Mouse (Mus musculus): ENCODE results near the gene Cyth1. TPM values are rescaled to one million over a fixed set of nuclear protein-coding genes. Genes with fewer than 3 reads are reported as not detected.

The Cyth1 gene
- total RNA-seq, 2 experiments from 2014 or later = 28.4 to 32.2 TPM

DNA sequence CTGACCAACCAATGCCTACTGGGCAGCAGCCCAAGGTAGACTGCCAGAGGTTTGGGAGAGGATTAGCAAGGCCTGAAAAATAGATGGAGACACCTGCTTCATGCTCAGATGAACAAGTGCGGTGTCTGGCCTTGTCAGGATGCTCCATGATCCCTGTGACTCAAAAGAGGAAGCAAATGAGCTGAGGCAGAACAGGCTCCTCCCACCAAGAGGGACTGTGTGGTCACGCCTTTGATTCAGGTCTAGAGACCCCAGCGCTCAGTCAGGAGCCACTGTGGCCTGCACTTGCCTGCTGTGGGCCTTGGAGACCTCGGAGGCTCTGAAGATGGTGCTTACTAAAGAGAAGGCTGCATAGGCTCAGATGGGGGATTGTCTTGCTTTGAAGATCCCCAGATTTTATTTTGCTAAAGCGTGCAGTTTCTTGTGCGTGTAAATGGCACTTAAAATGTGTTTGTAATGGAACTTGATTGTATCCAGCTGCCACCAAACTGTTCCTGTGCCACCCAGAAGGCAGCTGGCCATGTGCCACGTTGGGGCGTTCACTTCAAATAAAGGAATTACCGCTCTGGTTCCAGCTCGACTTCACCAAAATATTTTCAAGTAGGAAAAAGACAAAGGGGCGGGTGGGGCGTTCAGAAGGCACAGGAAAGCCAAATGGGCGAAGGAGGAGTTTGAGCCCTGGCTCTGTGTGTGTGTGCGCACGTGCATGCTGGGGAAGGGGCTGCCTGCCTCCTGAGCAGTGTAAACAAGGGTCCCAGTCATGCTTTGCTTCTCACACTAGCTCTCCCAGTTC lies 6.0 kb upstream of the Cyth1 start:
- DNase-seq (ENCODE audit: low spot score in 2 of 2) = peak in 1 of 2 experiments; percentile 64

DNA sequence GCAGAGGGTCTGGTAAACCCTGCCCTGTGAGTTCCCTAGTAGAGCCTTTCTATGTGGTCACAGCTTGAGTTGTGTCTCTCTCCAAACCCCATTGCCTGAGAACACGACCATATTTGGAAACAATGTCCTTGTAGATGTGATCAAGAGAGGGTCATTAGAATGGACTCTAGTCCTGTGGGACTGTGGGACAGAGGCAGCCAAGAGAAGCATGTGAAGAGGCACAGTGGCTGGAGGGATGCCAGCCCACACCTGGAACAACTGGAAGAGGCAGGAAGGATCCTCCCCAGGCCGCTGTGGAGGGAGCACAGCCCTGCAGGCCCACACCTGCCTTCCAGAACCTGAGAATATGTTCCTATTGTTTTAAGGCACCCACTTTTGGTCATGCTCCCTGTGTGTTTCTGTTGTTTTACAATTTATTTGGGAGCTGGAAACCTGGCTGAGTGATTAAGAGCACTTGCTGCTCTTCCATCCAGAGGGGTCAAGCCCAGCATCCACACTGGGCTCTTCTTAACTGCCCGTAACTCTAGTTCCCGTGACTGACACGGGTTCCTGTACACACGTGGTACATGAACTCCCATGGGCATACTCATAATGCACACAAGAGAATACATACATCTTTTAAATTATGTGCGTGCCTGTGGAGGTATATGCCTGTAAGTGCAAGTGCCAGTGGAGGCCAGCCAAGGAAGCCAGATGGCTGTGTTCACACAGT lies 5.2 kb upstream of the Cyth1 start:
- DNase-seq (ENCODE audit: low spot score in 2 of 2) = no peak

DNA sequence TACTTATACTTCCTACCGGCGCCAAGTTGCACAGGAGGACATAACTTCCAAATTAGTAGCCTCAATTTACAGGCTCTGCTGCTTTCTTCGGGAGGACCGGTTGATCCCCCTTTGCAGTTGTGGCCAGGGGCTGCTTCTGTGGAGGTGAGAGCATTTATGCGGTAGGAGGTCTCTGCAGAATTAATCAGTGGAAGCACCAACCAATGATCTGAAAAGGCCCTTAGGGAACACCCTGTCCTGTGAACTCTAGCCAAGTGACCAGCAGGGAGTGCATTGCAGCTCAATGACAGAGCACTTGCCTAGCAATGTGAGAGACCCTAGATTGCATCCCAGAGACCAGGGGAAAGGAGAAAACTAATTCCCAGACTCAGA lies 606 bp upstream of the Cyth1 start:
- no peak for DNase-seq (ENCODE audit: low spot score in 2 of 2)

DNA sequence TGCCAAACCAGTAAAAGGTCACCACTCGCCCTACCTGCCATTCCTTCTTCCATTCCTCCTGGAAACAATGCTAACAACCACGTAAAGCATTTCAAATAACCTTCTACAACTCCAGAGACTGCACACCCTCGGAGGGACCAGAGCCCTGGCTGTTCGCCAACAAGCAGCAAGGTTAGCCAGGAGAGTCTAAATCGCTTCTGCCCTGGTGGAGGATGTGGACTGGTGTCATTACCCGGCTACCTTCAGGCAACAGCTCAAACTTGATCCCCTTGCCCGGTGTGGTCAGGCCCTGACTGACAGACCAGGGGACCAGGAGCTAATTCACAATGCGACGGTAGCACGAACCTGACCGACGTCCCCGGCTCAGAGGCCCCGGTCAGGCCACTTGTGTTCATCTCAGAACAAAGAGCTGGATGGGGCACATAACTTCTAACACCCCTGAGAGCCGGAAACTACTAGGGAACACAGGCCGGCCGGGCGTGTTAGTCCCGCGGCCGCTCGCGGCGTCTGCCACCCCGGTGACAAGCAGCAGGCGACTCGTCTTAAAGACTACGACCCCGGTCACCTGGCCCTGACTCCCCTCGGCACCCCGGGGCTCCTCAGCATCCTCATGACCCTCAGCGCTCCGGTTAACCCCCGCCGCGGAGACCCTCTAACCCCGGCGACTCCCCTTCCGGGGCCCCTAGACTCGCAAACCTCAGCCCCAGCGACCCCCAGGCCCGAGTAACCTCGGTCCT lies 865 bp downstream of the Cyth1 start:
- peak in 1 of 2 experiments; percentile 54 for DNase-seq (ENCODE audit: low spot score in 2 of 2)

DNA sequence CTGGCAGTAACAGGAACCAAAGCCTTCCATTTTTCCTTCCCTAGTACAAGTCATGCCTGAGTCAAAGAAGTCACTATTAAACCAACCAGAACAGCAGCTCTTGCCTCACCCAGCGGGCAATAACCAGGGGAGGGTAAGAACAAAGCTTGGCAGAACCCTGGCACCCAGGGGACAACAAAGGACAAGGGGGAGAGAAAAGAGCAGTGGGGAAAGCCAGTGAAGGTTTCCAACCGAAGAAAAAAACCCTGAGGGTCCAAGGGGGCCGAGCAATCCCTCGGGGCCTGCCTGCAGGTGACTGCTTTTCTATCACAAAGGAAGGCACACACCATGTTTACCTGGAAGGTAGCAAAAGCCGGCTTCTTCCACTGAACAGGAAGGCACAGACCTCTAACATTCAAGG lies 1.7 kb downstream of the Cyth1 start:
- no peak for DNase-seq (ENCODE audit: low spot score in 2 of 2)

DNA sequence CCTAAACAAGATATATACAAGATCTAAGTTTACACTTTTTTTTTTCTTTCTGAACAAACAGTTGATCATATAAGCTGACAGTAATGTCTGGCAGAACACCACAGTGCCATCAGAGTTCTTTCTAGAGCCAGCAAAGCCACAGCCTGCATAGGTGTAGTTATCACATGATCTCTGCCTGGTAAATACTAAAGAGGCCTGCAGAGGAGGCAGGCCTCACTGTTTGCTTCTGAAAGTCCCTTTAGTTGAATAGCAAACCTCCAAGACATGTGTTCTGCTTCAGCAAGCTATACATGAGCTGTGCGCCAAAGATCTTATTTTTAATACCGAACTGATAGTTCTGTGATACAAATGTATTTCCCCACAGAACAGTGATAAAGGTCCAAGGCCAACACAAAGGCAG lies 3.3 kb downstream of the Cyth1 start:
- DNase-seq (ENCODE audit: low spot score in 2 of 2) = no peak

DNA sequence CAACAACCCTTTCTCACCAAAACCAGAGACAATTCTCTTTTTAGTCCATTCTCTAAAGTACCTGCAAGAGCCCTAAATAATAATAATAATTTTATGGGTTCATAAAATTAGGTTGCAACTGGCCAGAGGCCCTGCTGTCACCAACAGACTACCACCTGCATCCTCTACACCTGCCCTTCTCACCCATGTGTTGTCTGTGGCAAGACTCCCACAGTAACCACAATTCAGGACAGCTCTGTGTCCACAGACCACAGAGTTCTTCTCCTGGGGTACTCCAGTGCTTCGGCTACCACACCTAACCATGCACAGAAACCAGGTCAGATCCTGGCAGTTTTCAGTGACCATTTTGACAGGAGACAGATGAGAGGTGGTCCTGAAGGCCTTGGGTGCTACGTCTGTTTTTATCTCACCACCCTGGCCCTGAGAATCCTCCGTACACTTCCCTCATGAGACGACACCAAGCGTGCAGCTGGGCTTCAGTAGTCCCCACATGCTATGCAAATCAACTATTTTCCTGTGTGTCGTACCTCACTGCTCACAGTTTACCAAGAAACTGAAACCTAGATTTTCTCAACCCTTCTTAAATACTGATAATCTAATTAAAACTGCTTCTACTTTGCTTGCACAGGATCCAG lies 4.6 kb downstream of the Cyth1 start:
- no peak for DNase-seq (ENCODE audit: low spot score in 2 of 2)

DNA sequence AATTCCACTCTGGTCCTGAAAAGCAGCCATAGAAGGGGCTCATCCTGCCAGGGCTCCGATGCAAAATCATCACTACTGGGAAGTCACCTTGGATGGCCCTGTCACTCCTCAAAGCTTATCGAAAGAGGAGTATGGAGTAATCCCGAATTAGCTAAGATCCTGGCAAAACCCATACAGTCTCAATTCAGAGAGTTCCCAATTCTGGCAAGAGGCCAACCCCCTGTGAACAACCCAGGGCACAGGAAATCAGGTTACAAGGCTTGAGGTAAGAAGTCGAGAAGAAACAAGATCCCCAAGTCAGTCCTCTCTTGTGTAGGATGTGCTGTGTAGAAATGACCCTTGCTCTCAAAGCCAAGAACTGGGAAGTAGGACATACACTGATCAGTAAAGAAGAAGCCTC lies 5.9 kb downstream of the Cyth1 start:
- DNase-seq (ENCODE audit: low spot score in 2 of 2) = no peak

DNA sequence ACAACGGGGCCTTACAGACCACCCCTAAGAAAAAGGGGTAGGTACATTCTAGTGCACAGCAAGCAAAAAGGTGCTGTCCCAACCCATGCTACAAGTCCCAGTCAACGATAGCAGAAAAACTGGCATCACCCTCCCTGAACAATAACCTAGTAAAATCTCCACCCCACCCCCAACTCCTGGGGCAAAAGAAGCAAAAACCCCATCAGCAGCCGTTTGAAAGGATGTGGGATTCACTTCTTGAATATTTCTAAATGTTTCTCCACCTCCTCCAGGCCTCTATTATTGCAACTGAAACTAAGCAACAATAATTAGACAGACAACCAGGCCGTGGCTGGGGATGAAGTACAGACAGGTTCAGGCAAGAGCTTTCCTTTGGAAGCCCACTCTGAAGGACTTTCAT lies 8.0 kb downstream of the Cyth1 start:
- no peak for DNase-seq (ENCODE audit: low spot score in 2 of 2)

DNA sequence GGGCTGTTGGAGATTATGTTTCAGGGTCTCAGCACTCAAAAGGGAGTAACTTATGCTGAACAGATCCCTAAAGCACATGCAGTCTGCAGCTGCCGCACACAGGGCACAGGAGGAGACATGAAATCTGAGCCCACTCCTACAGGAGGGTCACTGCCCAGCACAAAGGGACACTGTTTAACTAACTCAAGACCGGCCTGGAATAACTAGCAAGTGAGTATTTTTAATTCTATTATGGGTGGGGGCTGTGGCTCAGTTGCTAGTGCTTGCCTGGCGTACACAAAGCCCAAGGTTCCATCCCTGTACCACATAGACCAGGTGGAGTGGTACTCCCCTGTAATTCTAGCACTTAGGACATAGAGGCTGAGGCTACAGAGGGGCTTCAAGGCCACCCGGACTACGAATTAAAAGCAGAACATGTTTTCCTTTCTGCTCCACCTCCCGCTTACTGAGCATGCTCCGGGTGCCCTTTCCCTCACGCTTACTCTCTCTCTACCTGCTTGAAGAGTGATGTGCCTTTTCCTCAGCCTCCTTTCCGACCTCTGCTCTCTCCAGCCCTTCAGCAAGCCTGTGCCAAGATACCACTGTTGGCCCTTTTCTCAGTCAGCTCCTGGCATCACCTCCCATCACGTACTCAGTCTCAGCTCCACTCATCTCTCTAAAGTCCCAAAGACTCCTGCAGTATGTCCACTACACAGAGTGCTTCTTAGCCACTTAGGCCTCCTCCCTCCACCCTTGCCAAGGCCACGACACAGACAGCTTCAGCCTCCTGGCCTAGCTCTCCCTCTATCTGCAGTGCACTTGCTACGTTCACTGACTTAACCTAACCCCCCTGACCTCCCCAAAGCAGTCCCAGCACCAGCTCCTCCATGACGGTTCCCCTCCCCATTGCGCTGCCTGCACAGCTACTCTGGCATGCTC lies 8.9 kb downstream of the Cyth1 start:
- no peak for DNase-seq (ENCODE audit: low spot score in 2 of 2)

DNA sequence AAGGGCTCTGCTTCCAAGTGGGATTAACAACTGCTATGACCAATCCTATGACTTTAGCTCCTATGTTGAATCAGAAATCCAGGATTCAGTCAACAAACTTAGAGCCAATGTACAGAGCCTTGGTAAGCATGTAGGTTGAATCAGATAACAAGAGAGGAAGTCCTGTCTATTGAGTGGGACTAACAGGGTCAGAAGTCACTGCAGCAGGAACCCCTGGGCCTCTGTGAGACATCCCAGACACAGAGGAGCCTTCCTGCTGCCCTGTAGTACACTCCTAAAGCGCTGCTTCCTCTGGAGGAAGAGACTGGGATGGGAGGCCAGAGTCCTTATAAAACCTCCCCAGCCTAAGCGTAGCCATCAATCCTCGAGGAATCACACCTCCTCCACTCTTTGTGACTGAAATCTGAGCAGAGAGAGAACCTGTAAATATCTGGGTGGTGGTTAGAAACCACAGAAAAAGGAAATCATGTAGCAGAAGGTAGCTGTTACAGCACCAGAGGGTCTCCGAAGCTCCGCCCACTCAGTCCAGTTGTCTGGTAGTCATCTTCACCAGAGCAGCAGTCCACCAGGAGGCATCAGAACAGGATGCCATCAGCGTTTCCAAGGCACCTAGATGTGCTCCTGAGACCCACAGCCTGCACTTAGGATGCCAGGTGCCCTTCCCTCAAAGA lies 11.7 kb downstream of the Cyth1 start:
- no peak for DNase-seq (ENCODE audit: low spot score in 2 of 2)

DNA sequence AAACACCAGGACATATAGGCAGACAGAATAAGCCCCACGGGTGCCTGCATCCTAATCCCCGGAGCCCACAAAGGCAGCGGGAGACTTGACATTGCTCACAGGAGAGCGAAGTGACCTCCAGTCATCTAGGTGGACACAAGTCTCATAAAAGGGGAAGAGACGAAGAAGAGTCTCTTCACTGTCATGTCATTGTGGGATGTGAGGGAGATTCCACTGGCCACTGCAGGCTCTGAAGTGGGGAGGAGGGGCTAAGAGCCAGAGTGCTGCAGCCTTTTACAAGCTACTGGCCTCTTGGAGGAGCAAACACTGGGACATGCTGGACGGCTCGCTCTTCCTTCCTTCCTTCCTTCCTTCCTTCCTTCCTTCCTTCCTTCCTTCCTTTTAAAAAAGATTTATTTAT lies 13.5 kb downstream of the Cyth1 start:
- DNase-seq (ENCODE audit: low spot score in 2 of 2) = no peak

DNA sequence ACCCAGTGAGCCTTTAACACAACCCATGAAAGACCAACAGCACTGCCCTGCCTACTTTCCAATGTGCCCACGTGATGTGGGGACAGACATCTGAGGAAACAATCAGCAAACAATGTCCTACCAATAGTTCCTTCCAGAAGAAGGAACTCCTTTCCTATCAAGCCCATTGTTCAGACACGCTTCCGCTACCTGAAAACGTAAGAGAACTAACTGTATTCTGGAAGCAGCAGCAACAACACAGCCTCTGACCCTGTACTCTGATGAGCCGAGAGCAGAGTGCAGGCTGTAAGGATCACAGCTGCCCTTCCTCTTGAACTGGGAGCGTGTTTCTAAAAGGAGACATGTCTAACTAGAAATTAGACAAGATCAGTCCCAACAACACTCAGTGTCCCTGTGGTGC lies 13.9 kb downstream of the Cyth1 start:
- DNase-seq (ENCODE audit: low spot score in 2 of 2) = no peak

DNA sequence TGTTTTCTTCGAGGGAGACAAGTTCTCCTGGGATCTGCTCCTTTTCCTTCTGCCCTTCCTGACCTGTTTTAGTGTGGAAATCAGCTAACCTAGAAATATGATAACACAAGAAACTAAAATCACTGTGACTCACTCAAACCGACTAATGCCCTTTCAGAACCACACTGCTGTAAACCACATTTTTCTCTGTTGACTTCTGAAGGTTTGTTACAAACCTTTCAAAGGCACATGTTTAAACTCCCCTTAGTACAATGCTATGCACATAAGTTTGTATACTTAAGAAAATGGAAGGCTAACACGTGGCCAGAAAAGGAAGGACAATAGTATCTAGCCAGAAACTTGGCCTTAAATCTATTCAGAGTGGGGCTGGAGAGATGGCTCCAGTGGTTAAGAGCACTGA lies 14.5 kb downstream of the Cyth1 start:
- DNase-seq (ENCODE audit: low spot score in 2 of 2) = no peak

DNA sequence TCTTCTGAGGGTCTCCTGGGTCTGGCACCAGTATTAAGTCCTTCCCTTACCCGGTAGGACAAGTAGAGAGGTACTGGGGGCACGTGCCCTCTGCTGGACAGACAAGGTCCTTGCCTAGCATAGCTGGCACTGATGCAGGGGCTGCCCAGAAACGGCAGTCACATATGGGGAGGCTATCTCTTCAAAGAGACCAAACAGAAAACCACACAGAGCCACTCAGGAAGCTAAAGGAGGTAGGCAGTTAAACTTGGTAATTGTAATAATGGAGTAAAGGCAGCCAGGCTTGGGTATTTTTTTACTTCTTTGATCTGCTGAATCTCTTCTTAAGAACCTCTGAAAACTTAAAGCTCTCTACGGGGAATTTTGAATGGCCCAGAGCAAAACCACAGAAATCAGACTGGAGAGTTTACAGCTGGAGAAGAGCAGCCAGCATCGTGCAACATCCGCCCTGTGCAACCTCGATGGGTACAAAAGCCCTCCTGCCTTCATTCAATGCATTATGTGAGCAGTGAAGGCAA lies 16.0 kb downstream of the Cyth1 start:
- no peak for DNase-seq (ENCODE audit: low spot score in 2 of 2)

DNA sequence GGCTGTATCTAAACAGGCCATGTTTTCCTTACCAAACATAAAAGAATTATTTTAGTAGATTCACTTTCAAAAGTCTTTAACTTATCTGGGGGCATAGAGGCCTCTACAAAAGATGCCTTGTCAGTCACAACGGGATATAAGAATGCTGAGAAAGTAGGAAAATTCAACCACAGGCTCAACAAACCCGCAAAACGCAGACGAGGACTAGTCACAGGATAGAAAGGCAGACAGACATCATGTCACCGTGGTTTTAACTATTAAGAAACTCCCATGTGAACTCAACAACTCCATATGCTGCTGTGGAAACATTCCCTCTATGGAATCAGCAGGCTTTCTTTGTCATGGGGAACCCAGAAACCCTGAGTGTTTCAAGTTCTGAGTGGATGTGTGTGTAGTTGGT lies 18.5 kb downstream of the Cyth1 start:
- DNase-seq (ENCODE audit: low spot score in 2 of 2) = no peak

DNA sequence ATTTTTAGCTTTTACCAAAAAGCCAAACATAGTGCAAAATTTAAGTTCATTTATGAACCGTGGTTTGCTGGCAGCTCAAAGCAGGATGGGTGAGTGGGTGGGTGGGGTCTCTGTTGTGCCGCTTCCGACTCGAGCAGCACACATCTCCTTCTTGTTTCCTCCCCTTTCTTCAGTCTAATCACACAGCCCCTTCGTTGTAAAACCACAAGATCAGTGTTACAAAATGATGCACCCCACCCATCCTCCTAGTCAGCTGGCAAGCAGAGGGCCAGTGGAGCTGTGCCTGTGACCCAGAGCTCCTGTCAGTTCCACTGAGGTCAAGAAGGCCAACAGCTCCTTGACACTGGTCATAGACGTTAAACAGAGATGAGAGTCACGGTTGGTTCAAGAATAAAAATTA lies 20.7 kb downstream of the Cyth1 start:
- DNase-seq (ENCODE audit: low spot score in 2 of 2) = no peak

DNA sequence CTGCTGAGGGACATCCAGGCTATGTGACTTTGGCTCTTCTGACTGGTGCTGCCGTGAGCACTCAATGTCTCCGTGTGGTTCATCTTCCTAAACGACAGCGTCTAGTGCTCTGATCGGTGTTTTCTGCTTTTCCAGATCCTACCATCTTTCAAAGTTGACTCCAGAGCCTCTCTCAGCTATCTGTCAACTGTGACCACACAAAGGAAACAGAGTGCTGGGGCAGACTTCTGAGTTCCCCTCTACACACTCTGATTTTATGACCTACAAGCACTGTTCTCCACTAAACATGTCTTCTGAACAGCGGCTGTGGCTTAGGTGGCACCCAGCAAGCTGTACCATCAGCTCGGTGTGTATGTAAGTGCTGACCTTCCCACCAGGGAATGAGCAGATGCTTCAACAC lies 21.5 kb downstream of the Cyth1 start:
- no peak for DNase-seq (ENCODE audit: low spot score in 2 of 2)

DNA sequence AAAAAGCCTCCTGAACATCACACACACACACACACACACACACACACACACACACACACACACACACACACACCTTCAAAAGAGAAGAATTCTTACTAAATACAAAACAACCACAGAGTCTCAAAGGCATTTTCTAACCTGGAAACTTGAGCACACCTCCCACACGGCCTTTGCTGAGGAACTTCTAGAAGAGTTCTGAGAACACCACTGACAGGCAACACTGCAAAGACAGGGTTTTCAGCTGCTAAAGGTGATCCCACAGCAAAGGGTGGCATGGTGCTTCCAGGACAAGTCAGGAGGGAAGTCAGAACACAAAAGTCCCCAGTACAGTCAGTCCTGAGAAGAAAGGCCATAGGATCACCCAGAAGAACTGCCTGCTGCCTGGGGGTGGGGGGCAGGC lies 22.5 kb downstream of the Cyth1 start:
- no peak for DNase-seq (ENCODE audit: low spot score in 2 of 2)

All from gastrocnemius, postnatal 4 days (tissue).